Mouse (Mus musculus): ENCODE measurements around the gene Elavl3.

GRCm38 (mm10) chr9:22089986-22090385 is 38.2 kb upstream of the Elavl3 start:
- no peak for TF ChIP-seq CTCF (IDR thresholded peaks at IDR 0.05; ENCODE audit: low read depth, low read length)
- TF ChIP-seq TAL1 (conservative IDR thresholded peaks at IDR 0.05; ENCODE audit: low read depth, low read length), result no peak

Measured in G1E (cell line).